Mouse (Mus musculus): ENCODE data around the gene 4932438H23Rik. TPM values are rescaled to one million over a fixed set of nuclear protein-coding genes. Genes with fewer than 3 reads are reported as not detected.

4932438H23Rik gene
- polyA plus RNA-seq, 1 experiment from 2014 or later = 0.18 TPM

Other genes with a start within 250 kb of the 4932438H23Rik start
- gene Cfap298, start 160.0 kb downstream of the 4932438H23Rik start, polyA plus RNA-seq (2016; fragmentation: Nextera tagmentation; extraction: Ambion mirVana) = 43.3 and 44.0 TPM in 2 replicates
- gene Synj1, start 83.8 kb downstream of the 4932438H23Rik start, polyA plus RNA-seq (2016; fragmentation: Nextera tagmentation; extraction: Ambion mirVana) = 12.7 and 14.0 TPM in 2 replicates
- 94.3 and 98.2 TPM in 2 replicates for gene Paxbp1, start 50.6 kb downstream of the 4932438H23Rik start, polyA plus RNA-seq (2016; fragmentation: Nextera tagmentation; extraction: Ambion mirVana)
- 1.6 and 2.9 TPM in 2 replicates for gene Olig2, start 130.3 kb upstream of the 4932438H23Rik start, polyA plus RNA-seq (2016; fragmentation: Nextera tagmentation; extraction: Ambion mirVana)
- 1.9 and 5.0 TPM in 2 replicates for gene Olig1, start 174.7 kb upstream of the 4932438H23Rik start, polyA plus RNA-seq (2016; fragmentation: Nextera tagmentation; extraction: Ambion mirVana)